ENCODE assay signal across 8 mouse cellular contexts in the genomic region with DNA sequence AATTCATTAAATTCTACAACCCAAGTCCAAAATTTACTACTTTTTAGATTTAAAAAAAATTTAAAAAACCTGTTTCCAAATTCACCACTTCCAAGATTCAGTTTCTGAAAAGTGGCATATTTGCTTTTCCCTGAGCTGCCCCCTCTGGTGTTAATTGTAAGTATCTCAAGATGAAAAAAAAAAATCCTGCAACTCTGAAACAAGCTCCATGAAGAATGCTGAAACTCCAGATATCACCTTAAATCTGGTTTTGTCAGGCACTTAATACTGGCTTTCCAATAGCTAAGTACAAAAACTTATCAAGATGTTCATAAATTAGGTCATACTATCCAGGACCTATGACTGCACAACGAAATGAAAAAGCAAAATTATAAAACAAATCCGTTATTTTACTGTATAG. TPM values are rescaled to one million over a fixed set of nuclear protein-coding genes. Genes with fewer than 3 reads are reported as not detected.
DNase-seq lines count a peak whose midpoint lies in the region; ATAC-seq and TF ChIP-seq lines count a peak whose summit lies in the region.

No protein-coding gene starts in this region.

- WGBS in forebrain, embryonic 15.5 days = 2% methylated on average over 2 of the region's 2 CpGs
- WGBS in lung, postnatal 0 days = under 1% methylated on average over 2 of the region's 2 CpGs

- H3K9ac ChIP-seq in forebrain, embryonic 15.5 days (replicated peaks) = peak overlapping the region; percentile 30; the same call in 1 of the 2 replicates
- H3K9ac ChIP-seq in lung, postnatal 0 days (replicated peaks; ENCODE audit: low read depth) = 0 out of 2 replicates have a peak overlapping the region, but pooled peaks have one; percentile 1

- H3K4me1 ChIP-seq in forebrain, embryonic 15.5 days = peaks cover 43% of the 10 kb centered on the region
- H3K4me1 ChIP-seq in lung, postnatal 0 days (ENCODE audit: insufficient read depth, low read depth, low read length) = 0 out of 2 replicates have a peak, but pooled peaks cover 3% of the 10 kb centered on the region

- no peak overlapping the region for H3ac ChIP-seq in C2C12 (ENCODE audit: control insufficient read depth, insufficient read length, low read depth)

- H3K27me3 ChIP-seq in C2C12 (ENCODE audit: control insufficient read depth, insufficient read depth, insufficient read length) = no peaks in the 10 kb centered on the region
- H3K27me3 ChIP-seq in forebrain, embryonic 15.5 days = no peaks in the 10 kb centered on the region
- no peaks in the 10 kb centered on the region for H3K27me3 ChIP-seq in lung, postnatal 0 days (replicated peaks; ENCODE audit: insufficient read depth, low read length)

- H3K79me2 ChIP-seq in C2C12 (ENCODE audit: control insufficient read depth, insufficient read depth) = peaks cover 93% of the 10 kb centered on the region

- H3K4me2 ChIP-seq in forebrain, embryonic 15.5 days (replicated peaks) = peak overlapping the region; percentile 53
- peak overlapping the region; percentile 60 for H3K4me2 ChIP-seq in lung, postnatal 0 days (replicated peaks; ENCODE audit: low read depth, low read length)

- peaks cover 69% of the 10 kb centered on the region for H3K36me3 ChIP-seq in C2C12 (ENCODE audit: control insufficient read depth, insufficient read depth)
- peaks cover 43% of the 10 kb centered on the region for H3K36me3 ChIP-seq in forebrain, embryonic 15.5 days
- H3K36me3 ChIP-seq in lung, postnatal 0 days (ENCODE audit: insufficient read depth, low read length) = peaks cover 25% of the 10 kb centered on the region

- H3K4me3 ChIP-seq in C2C12 (ENCODE audit: insufficient read depth, poor library complexity, severe bottlenecking) = peak overlapping the region; percentile 97
- H3K4me3 ChIP-seq in forebrain, embryonic 15.5 days = peak overlapping the region; percentile 99
- H3K4me3 ChIP-seq in lung, postnatal 0 days (ENCODE audit: low read depth, low read length) = peak overlapping the region; percentile 97

- no peak overlapping the region for H3K27ac ChIP-seq in forebrain, embryonic 15.5 days (replicated peaks)
- H3K27ac ChIP-seq in lung, postnatal 0 days (ENCODE audit: low read length) = no peak overlapping the region

- ATAC-seq in forebrain, embryonic 15.5 days (replicated peaks) = no peak
- no peak for ATAC-seq in lung, postnatal 0 days

- no peak for TF ChIP-seq CTCF in C2C12 (IDR thresholded peaks at IDR 0.05; ENCODE audit: control insufficient read depth, insufficient read depth, insufficient read length)
- TF ChIP-seq CTCF in lung, postnatal 0 days (IDR thresholded peaks at IDR 0.05) = peak; percentile 51

- H3K79me3 ChIP-seq in C2C12 (ENCODE audit: low read depth) = peaks cover 83% of the 10 kb centered on the region

- peak; percentile 62 for DNase-seq in embryo, embryonic 10.5 days (ENCODE audit: low spot score)
- DNase-seq in embryo, embryonic 10 days (ENCODE audit: low spot score) = no peak
- peak; percentile 79 for DNase-seq in lung, postnatal 0 days (ENCODE audit: low spot score)
- DNase-seq in T-cell, adult 2 months (ENCODE audit: low spot score) = no peak
- no peak for DNase-seq in layer of hippocampus, adult 11-12 months (ENCODE audit: low spot score)
- no peak for DNase-seq in thymus, adult 18-20 months

- no peak for TF ChIP-seq EP300 in lung, postnatal 0 days (IDR thresholded peaks at IDR 0.05)

- H3K9me3 ChIP-seq in forebrain, embryonic 15.5 days = no peaks in the 10 kb centered on the region
- H3K9me3 ChIP-seq in lung, postnatal 0 days (ENCODE audit: low read length) = no peaks in the 10 kb centered on the region

TF ChIP-seq in C2C12, 6 proteins besides CTCF, POLR2A, EP300 and RAD21:
- TF ChIP-seq MYOD1 (IDR thresholded peaks at IDR 0.05; ENCODE audit: control insufficient read depth, insufficient read length, low read depth) = no peak
- TF ChIP-seq MAX (IDR thresholded peaks at IDR 0.05) = no peak
- TF ChIP-seq MYOG (IDR thresholded peaks at IDR 0.05; ENCODE audit: control insufficient read depth, extremely low read depth, insufficient read length) = no peak
- no peak for TF ChIP-seq CEBPB (IDR thresholded peaks at IDR 0.05; ENCODE audit: low read depth)
- TF ChIP-seq USF1 (IDR thresholded peaks at IDR 0.05; ENCODE audit: low read depth) = no peak
- TF ChIP-seq FOSL1 (IDR thresholded peaks at IDR 0.05; ENCODE audit: insufficient read depth, low read length, poor library complexity, severe bottlenecking) = no peak
TF ChIP-seq in C2C12: peak in this region for 0.

RNA-seq across cellular contexts. Expression of gene Hnrnpa2b1, which starts 2.0 kb away (rescaled TPM):
- 459 TPM for polyA plus RNA-seq in C2C12 (2012; fragmentation: generic; extraction: Trizol)
- polyA plus RNA-seq in forebrain, embryonic 15.5 days (2015; fragmentation: Nextera tagmentation; extraction: Ambion mirVana) = 1,746 and 1,773 TPM in 2 replicates
- polyA plus RNA-seq in lung, postnatal 0 days (2015; fragmentation: Nextera tagmentation; extraction: Ambion mirVana) = 613 and 721 TPM in 2 replicates

RNA-seq across cellular contexts. Expression of gene Cbx3, which starts 2.5 kb away (rescaled TPM):
- 71.6 TPM for polyA plus RNA-seq in C2C12 (2012; fragmentation: generic; extraction: Trizol)
- 585 and 608 TPM in 2 replicates for polyA plus RNA-seq in forebrain, embryonic 15.5 days (2015; fragmentation: Nextera tagmentation; extraction: Ambion mirVana)
- polyA plus RNA-seq in lung, postnatal 0 days (2015; fragmentation: Nextera tagmentation; extraction: Ambion mirVana) = 233 and 240 TPM in 2 replicates

RNA-seq across cellular contexts. Expression of gene Nfe2l3, which starts 35.2 kb away (rescaled TPM):
- 0.19 TPM for polyA plus RNA-seq in C2C12 (2012; fragmentation: generic; extraction: Trizol)
- polyA plus RNA-seq in forebrain, embryonic 15.5 days (2015; fragmentation: Nextera tagmentation; extraction: Ambion mirVana) = 12.3 and 14.7 TPM in 2 replicates
- polyA plus RNA-seq in lung, postnatal 0 days (2015; fragmentation: Nextera tagmentation; extraction: Ambion mirVana) = 2.9 and 3.0 TPM in 2 replicates

RNA-seq across cellular contexts. Expression of gene Snx10, which starts 56.1 kb away (rescaled TPM):
- polyA plus RNA-seq in C2C12 (2012; fragmentation: generic; extraction: Trizol) = 1.1 TPM
- polyA plus RNA-seq in forebrain, embryonic 15.5 days (2015; fragmentation: Nextera tagmentation; extraction: Ambion mirVana) = 52.9 and 61.7 TPM in 2 replicates
- 11.8 and 14.3 TPM in 2 replicates for polyA plus RNA-seq in lung, postnatal 0 days (2015; fragmentation: Nextera tagmentation; extraction: Ambion mirVana)

Comparison
In these comparisons a context has a peak if more than half of its experiments do, and no peak if none do; other contexts are left out.
1. DNase-seq: peak in embryo, embryonic 10.5 days (single experiment) and lung, postnatal 0 days (single experiment); none in embryo, embryonic 10 days (single experiment), T-cell, adult 2 months (single experiment), layer of hippocampus, adult 11-12 months (single experiment) and thymus, adult 18-20 months (0 of 2).
2. Peak in every context shown above with its lines, with median percentiles within 50 percentile points of each other: H3K4me3 ChIP-seq.